Mouse (Mus musculus) central nervous system, embryonic 18 days (tissue): Measurements from ENCODE around the gene Abca8b. TPM values are rescaled to one million over a fixed set of nuclear protein-coding genes. Genes with fewer than 3 reads are reported as not detected.

Source experiments
- polyA plus RNA-seq: library from polyadenylated mRNA; depleted of rRNA; stranded (reverse); fragments of >200 nt; gene quantifications from 2 replicates; pipeline ENCODE4 v1.2.3, GENCODE M21; 2012; rRNA removed

Abca8b gene
- polyA plus RNA-seq = 3.7 and 4.8 TPM in 2 replicates

DNA sequence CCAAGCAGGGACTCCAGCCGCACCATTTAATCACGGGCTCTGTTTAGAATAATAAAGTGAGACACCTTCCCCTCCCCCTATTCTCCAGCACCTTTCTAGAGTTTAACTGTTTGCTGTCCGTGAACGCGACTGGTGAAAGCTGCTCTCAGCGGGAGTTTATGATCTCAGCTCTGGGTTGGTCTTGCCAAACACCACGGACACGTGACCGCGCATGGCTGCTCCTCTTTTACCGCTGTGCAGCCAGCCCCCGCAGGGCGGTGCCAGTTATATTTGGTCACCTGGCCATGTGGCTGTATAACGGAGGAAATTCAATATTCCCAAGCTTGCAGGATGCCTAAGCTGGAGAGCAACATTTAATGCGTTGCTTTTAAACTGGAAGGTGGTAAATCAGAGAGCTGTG, at the start of gene Abca8b:
Gene Abca8b, minus strand, starts transcription at position 222 of the 400 bp plus-strand sequence.

Other genes with a start within 250 kb of the Abca8b start
- not detected in 2 replicates for gene 1700012B07Rik, start 167.8 kb downstream of the Abca8b start, polyA plus RNA-seq
- 4.5 and 5.3 TPM in 2 replicates for gene Abca8a, start 100.1 kb upstream of the Abca8b start, polyA plus RNA-seq
- 2.9 and 3.0 TPM in 2 replicates for gene Abca9, start 172.4 kb upstream of the Abca8b start, polyA plus RNA-seq